Mouse (Mus musculus): ENCODE measurements around the gene Pramel5.
"Not testable (repeated sequence)": the region's sequence is repeated elsewhere in the genome, so short reads cannot be mapped to it uniquely, and the experiment has no call there.

Gene Pramel5

DNA sequence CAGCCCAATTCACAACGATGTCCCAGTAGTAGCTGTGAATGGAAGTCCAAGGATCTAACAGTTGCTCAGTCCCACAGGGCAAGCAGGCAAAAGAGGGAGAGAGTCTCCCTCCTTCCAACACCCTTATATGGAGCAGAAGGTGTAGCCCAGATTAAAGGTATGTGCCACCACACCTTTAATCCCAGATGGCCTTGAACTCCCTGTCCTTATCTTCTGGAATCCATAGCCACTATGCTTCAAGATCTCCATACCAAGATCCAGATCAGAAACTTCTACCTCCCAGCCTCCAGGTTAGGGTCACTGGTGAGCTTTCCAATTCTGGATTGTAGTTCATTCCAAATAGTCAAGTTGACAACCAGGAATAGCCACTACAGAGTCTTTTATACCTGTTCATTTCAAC lies at the start of gene Pramel5:
TSS of gene Pramel5 (minus strand) at position 101 of the 400 bp plus-strand sequence.
- ATAC-seq (ENCODE audit: insufficient number of reproducible peaks, low FRiP score, low TSS enrichment) = not testable (repeated sequence)

DNA sequence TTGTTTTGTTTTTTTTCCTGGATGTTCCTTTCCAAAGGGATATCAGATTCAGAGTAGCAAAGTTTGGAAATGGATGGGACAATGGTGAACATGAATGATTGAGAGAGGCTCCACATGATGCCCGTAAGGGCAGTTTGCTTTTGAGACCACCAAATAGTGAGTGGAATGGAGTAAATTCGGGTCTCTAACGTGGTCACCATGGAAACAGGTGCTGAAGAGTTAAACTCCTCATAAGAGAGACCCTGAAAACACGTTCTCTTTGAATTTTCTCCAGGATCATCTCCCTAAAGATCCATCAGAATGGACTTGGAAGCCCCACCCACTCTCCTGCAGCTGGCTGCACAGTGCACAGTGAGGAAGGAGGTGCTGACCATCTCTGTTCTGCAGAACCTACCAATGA lies 49.7 kb upstream of the Pramel5 start, which contains the start of gene Gm13128:
TSS of gene Gm13128 (plus strand) at position 301 of the 400 bp plus-strand sequence.
- not testable (repeated sequence) for ATAC-seq (ENCODE audit: insufficient number of reproducible peaks, low FRiP score, low TSS enrichment)

DNA sequence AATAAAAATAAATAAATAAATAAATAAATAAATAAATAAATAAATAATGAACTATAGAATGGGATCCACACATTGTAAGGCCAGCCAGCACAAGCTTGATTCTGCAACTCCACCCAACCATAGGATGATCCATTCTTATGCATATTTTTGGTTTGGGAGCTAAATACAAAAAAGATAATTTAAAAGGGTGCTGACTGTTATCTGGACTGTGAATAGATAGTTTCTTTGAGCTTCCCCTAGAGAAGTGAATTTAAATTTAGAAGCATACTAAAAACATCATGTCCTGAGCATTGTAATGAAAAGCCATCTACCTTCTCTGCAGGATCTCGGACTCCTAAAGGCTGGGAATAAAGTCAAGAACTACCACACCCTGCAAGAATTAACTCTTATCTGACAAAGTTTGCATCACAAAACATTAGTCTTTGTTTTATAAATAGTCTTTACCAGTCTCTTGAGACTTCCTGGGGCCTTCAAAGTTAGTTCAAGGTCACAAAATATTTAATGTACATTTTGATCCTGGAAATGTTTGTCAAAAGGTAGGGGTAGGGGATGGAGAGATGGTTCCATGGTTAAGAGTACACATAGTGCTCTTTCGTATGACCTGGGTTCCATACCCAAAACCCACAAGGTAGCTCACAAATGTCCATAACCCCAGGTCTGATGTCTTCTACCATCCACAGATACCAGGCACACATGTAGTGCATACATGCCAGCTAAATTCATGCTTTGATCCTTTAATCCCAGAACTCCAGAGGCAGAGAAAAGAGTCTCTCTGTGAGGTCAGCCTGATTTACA lies 32.6 kb upstream of the Pramel5 start:
- not testable (repeated sequence) for ATAC-seq (ENCODE audit: insufficient number of reproducible peaks, low FRiP score, low TSS enrichment)

DNA sequence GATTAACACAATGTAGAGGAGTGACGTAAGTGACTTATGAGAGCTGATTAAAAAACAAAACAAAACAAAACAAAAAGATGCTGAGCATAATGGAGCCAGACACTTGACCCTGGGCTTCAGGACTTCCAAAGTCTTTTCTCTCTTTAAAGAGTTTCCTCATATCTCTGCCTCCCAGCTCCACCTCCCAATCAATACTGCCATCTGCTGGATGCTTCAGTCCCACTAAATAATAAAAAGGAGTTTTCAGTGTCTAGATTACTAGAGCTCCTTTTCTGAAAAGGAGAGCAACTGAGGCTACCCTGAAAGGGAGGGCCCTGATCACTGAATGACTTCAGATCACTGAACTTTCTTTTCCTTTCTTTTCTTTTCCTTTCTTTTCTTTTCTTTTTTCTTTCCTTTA lies 19.1 kb upstream of the Pramel5 start:
- not testable (repeated sequence) for ATAC-seq (ENCODE audit: insufficient number of reproducible peaks, low FRiP score, low TSS enrichment)

DNA sequence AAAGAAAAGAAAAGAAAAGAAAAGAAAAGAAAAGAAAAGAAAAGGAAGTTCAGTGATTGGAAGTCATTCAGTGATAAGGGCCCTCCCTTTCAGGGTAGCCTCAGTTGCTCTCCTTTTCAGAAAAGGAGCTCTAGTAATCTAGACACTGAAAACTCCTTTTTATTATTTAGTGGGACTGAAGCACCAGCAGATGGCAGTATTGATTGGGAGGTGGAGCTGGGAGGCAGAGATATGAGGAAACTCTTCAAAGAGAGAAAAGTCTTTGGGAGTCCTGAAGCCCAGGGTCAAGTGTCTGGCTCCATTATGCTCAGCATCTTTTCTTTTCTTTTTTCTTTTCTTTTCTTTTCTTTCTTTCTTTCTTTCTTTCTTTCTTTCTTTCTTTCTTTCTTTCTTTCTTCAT lies 25.5 kb downstream of the Pramel5 start:
- not testable (repeated sequence) for ATAC-seq (ENCODE audit: insufficient number of reproducible peaks, low FRiP score, low TSS enrichment)

Measured in cerebellum, adult (tissue).